Mouse (Mus musculus) MEL (cell line): ENCODE measurements around the gene Gm47791. TPM values are rescaled to one million over a fixed set of nuclear protein-coding genes. Genes with fewer than 3 reads are reported as not detected.

Experiments
- DNase-seq: peaks from one replicate; pipeline ENCODE4 v3.0.0; 2011; ENCODE audit warnings: low read depth, low spot score
- H3K27ac ChIP-seq: 2 replicates; pipeline ENCODE4 v1.5.1; 2012; ENCODE audit warnings: low read depth, mild to moderate bottlenecking, control low read depth, low read length, moderate library complexity; ENCODE audit not compliant: control insufficient read depth
- H3K27me3 ChIP-seq, 2 experiments: fragments of 150-350 bp in 1 of 2; sonication (generic) in 1 of 2; 2 replicates each; pipeline ENCODE4 v1.6.1; 2012; ENCODE audit warnings: low read length in 2 of 2, mild to moderate bottlenecking in 2 of 2, improper control_type of control experiment in 1 of 2, moderate library complexity in 1 of 2; ENCODE audit not compliant: insufficient read depth in 2 of 2, control insufficient read depth in 1 of 2
- H3K36me3 ChIP-seq, 2 experiments: 2 replicates each; pipeline ENCODE4 v1.6.1; 2012 to 2014; ENCODE audit warnings: low read length in 2 of 2, improper control_type of control experiment in 1 of 2, inconsistent platforms in 1 of 2, mild to moderate bottlenecking in 1 of 2; ENCODE audit not compliant: insufficient read depth in 2 of 2, control insufficient read depth in 1 of 2
- H3K4me1 ChIP-seq, 2 experiments: fragments of 150-350 bp in 1 of 2; sonication (generic) in 1 of 2; 2 replicates each; pipeline ENCODE4 v1.6.1; 2012; ENCODE audit warnings: low read length in 2 of 2, improper control_type of control experiment in 1 of 2, mild to moderate bottlenecking in 1 of 2; ENCODE audit not compliant: insufficient read depth in 2 of 2, control insufficient read depth in 1 of 2
- H3K4me3 ChIP-seq, 2 experiments: fragments of 150-350 bp in 1 of 2; sonication (generic) in 1 of 2; 2 replicates each; pipeline ENCODE4 v1.5.1; 2012; ENCODE audit warnings: low read depth in 2 of 2, low read length in 2 of 2, mild to moderate bottlenecking in 2 of 2, moderate library complexity in 2 of 2, control low read depth in 1 of 2, improper control_type of control experiment in 1 of 2; ENCODE audit not compliant: control insufficient read depth in 1 of 2, insufficient read depth in 1 of 2
- H3K79me2 ChIP-seq: 2 replicates; pipeline ENCODE4 v1.6.1; 2012; ENCODE audit warnings: mild to moderate bottlenecking, low read length, moderate library complexity; ENCODE audit not compliant: control insufficient read depth, poor library complexity, insufficient read depth
- H3K9ac ChIP-seq: 2 replicates; pipeline ENCODE4 v1.6.1; 2012; ENCODE audit warnings: low read depth, mild to moderate bottlenecking, control low read depth, low read length, moderate library complexity; ENCODE audit not compliant: control insufficient read depth, poor library complexity, severe bottlenecking
- H3K9me3 ChIP-seq: fragments of 150-350 bp; sonication (generic); replicated peaks from 2 replicates; pipeline ENCODE4 v1.6.1; 2012; ENCODE audit warnings: mild to moderate bottlenecking, low read length, improper control_type of control experiment, moderate library complexity; ENCODE audit not compliant: insufficient read depth
- EP300 ChIP-seq, 2 experiments: IDR thresholded peaks; 2 replicates each; pipeline ENCODE4 v1.6.1; 2011; ENCODE audit warnings: improper control_type of control experiment in 2 of 2, low read length in 2 of 2, low read depth in 1 of 2, mild to moderate bottlenecking in 1 of 2
- ETS1 ChIP-seq: IDR thresholded peaks from 2 replicates; pipeline ENCODE4 v1.6.1; 2012; ENCODE audit warnings: low read depth, mild to moderate bottlenecking, inconsistent platforms, low read length, improper control_type of control experiment, moderate library complexity
- GATA1 ChIP-seq: IDR thresholded peaks from 2 replicates; pipeline ENCODE4 v1.6.1; 2011; ENCODE audit warnings: low read depth, low read length, improper control_type of control experiment
- HCFC1 ChIP-seq: IDR thresholded peaks from 2 replicates; pipeline ENCODE4 v1.6.1; 2012; ENCODE audit warnings: low read depth, mild to moderate bottlenecking, inconsistent platforms, low read length, improper control_type of control experiment, moderate library complexity
- JUND ChIP-seq: IDR thresholded peaks from 2 replicates; pipeline ENCODE4 v1.6.1; 2011; ENCODE audit warnings: low read depth, mild to moderate bottlenecking, improper control_type of control experiment, low read length
- KAT2A ChIP-seq: conservative IDR thresholded peaks from 2 replicates; pipeline ENCODE4 v1.6.1; 2012; ENCODE audit warnings: low read depth, low read length, improper control_type of control experiment, inconsistent platforms
- MAFK ChIP-seq: IDR thresholded peaks from 2 replicates; pipeline ENCODE4 v1.6.1; 2011; ENCODE audit warnings: low read depth, mild to moderate bottlenecking, low read length, improper control_type of control experiment, borderline replicate concordance
- MAZ ChIP-seq: IDR thresholded peaks from 2 replicates; pipeline ENCODE4 v1.6.1; 2012; ENCODE audit warnings: low read depth, mild to moderate bottlenecking, inconsistent platforms, low read length, improper control_type of control experiment
- MXI1 ChIP-seq: IDR thresholded peaks from 2 replicates; pipeline ENCODE4 v1.6.1; 2011; ENCODE audit warnings: mild to moderate bottlenecking, low read depth, low read length, improper control_type of control experiment
- NELFE ChIP-seq: IDR thresholded peaks from 2 replicates; pipeline ENCODE4 v1.6.1; 2011; ENCODE audit warnings: low read depth, low read length, improper control_type of control experiment
- RAD21 ChIP-seq: IDR thresholded peaks from 2 replicates; pipeline ENCODE4 v1.6.1; 2011; ENCODE audit warnings: mild to moderate bottlenecking, low read depth, low read length, improper control_type of control experiment
- RCOR1 ChIP-seq: IDR thresholded peaks from 2 replicates; pipeline ENCODE4 v1.6.1; 2012; ENCODE audit warnings: low read depth, mild to moderate bottlenecking, inconsistent platforms, low read length, improper control_type of control experiment
- SIN3A ChIP-seq: IDR thresholded peaks from 2 replicates; pipeline ENCODE4 v1.6.1; 2012; ENCODE audit warnings: low read length, improper control_type of control experiment, inconsistent platforms
- SMC3 ChIP-seq: IDR thresholded peaks from 2 replicates; pipeline ENCODE4 v1.6.1; 2011; ENCODE audit warnings: low read depth, low read length, improper control_type of control experiment
- TAL1 ChIP-seq: IDR thresholded peaks from 2 replicates; pipeline ENCODE4 v1.6.1; 2012; ENCODE audit warnings: mild to moderate bottlenecking, inconsistent platforms, low read length, moderate library complexity, mixed read lengths
- TCF12 ChIP-seq: IDR thresholded peaks from 2 replicates; pipeline ENCODE4 v1.6.1; 2014; ENCODE audit warnings: low read depth, mild to moderate bottlenecking, inconsistent platforms, low read length, improper control_type of control experiment, moderate library complexity
- USF1 ChIP-seq: IDR thresholded peaks from 2 replicates; pipeline ENCODE4 v1.6.1; 2014; ENCODE audit warnings: low read depth, mild to moderate bottlenecking, inconsistent platforms, low read length, improper control_type of control experiment, moderate library complexity
- ZMIZ1 ChIP-seq: IDR thresholded peaks from 2 replicates; pipeline ENCODE4 v1.6.1; 2012; ENCODE audit warnings: low read depth, mild to moderate bottlenecking, inconsistent platforms, low read length, improper control_type of control experiment, moderate library complexity
- polyA plus RNA-seq, 2 experiments: library from polyadenylated mRNA; stranded (reverse) in 1 of 2; unstranded in 1 of 2; fragments of >175 nt in 1 of 2; fragments of >200 nt in 1 of 2; gene quantifications; 2 replicates each; pipeline versions ENCODE4 v1.2.1 to v1.2.4; 2012; ENCODE audit warnings: low replicate concordance in 2 of 2, low read depth in 1 of 2; ENCODE audit not compliant: insufficient read length in 2 of 2, insufficient read depth in 1 of 2, missing spikeins in 1 of 2
- total RNA-seq: library from RNA; depleted of rRNA; stranded (reverse); fragments of 300-350 nt; gene quantifications from 2 replicates; pipeline ENCODE4 v1.2.3, GENCODE M21; 2012

Gene Gm47791
- total and polyA plus RNA-seq, 3 experiments = not detected

DNA sequence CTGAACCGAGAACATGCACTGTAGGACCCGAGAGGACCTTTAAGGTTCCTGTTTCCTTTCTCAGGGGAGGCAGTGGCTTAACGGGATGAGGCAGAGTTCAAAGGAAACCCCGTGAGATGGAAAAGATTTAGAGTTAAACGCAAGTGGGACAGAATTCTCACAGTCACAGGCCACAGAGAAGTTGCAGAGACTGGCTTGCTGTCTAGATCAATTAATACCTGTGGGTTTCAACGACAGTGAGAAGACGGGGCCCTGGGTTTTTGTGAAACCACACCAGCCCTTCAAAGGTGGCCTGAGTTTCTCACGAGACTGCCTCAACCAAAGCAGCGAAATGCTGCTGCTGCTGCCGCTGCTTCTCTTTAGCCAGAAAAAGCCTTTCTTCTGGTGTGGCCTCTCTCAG, 48.3 kb upstream of the Gm47791 start:
- Histone ChIP-seq H3K27me3 (no peaks in the 10 kb centered on the region), H3K79me2 (no peaks in the 10 kb centered on the region), H3K9me3 (no peaks in the 10 kb centered on the region), H3K9ac (no peak overlapping the region), H3K4me1 (peaks cover 0 to 8% of the 10 kb centered on the region in 2 experiments; a peak in 2 of 4 replicates), H3K36me3 (no peaks in the 10 kb centered on the region), H3K27ac (no peak overlapping the region), H3K4me3 (no peak overlapping the region)
- TF ChIP-seq USF1 = no peak
- no peak for TF ChIP-seq JUND
- no peak for TF ChIP-seq KAT2A
- no peak for TF ChIP-seq GATA1
- no peak for TF ChIP-seq MAZ
- TF ChIP-seq RCOR1 = no peak
- no peak for TF ChIP-seq MXI1
- TF ChIP-seq TCF12 = no peak
- TF ChIP-seq RAD21 = no peak
- no peak for TF ChIP-seq SMC3
- TF ChIP-seq ZMIZ1 = no peak
- no peak for DNase-seq

GRCm38 (mm10) chr1:82815941-82816716, 45.1 kb upstream of the Gm47791 start:
- H3K4me1 ChIP-seq = peaks cover 0 to 8% of the 10 kb centered on the region in 2 experiments; a peak in 2 of 4 replicates
- H3K9me3 ChIP-seq = no peaks in the 10 kb centered on the region
- H3K9ac ChIP-seq = peak overlapping the region; percentile 6

More at GRCm38 (mm10) chr1:82815941-82816716, 45.1 kb upstream of the Gm47791 start:
- H3K4me3 ChIP-seq = peak overlapping the region; percentile 53 to 84
- no peaks in the 10 kb centered on the region for H3K36me3 ChIP-seq
- H3K27me3 ChIP-seq = no peaks in the 10 kb centered on the region; a peak in 1 of 4 replicates
- H3K79me2 ChIP-seq = no peaks in the 10 kb centered on the region
- peak; percentile 63 for DNase-seq
- TF ChIP-seq USF1 (no peak), TAL1 (peak; percentile 26; the same call in 1 of the 2 replicates), NELFE (0 out of 2 replicates have a peak, but pooled peaks have one; percentile 18), TCF12 (0 out of 2 replicates have a peak, but pooled peaks have one; percentile 23), SIN3A (0 out of 2 replicates have a peak, but pooled peaks have one; percentile 17), MXI1 (peak; percentile 33; the same call in 1 of the 2 replicates), ETS1 (peak; percentile 57; the same call in 1 of the 2 replicates), EP300 (IDR thresholded peaks at IDR 0.05; ENCODE audit: low read depth in 1 of 2, low read length in 2 of 2) (peak; percentile 55 to 57), ZMIZ1 (no peak), HCFC1 (no peak), MAFK (peak; percentile 62; the same call in 1 of the 2 replicates), GATA1 (peak; percentile 67)
- H3K27ac ChIP-seq = no peak overlapping the region
